Mouse (Mus musculus): Measurements from ENCODE around the gene Shank2.

Gene Shank2

DNA sequence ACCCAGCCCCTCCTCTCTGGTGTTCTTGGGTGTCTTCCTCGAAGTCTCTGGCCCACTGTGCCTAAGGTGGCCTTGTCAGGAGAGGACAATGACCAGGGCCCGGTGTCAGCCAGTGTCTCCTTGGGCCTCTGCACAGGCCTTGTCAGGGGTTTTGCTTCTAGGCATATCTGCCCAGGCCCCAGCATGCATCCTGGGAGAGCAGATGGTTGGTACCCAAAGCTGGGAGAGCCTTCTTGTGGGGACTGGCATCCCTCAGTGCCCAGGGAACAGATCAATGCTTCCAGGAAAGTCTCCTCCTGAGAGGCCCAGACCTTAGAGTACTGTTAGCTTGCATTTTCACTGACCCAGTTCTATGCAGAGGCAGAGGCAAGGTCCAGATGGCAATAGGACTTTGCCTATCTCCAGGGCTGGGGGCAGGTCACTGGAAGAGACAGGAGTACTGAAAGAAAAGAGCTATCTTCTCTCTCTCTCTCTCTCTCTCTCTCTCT is 327.7 kb downstream of the Shank2 start:
- DNase-seq (ENCODE audit: low read depth, low spot score) = no peak

DNA sequence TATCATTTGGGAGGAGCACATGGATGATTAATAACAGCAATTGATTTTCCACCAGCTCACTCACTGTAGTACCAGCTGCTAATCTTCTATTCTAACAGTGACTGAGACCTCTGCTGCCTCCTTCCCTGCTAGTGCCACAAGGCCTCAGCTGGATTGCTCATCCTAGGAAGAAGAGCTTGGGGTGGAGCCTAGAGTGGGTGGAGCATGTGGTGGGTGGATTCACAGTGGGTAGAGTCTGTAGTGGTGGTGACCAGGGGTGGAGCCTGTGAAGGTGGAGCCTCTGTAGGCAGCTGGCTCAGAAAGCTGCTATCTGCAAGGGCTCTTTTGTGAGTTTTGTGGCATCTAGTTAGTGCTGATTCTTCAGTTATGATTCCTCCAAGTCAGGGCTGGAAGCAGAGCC is 334.9 kb downstream of the Shank2 start:
- no peak for DNase-seq (ENCODE audit: low read depth, low spot score)

DNA sequence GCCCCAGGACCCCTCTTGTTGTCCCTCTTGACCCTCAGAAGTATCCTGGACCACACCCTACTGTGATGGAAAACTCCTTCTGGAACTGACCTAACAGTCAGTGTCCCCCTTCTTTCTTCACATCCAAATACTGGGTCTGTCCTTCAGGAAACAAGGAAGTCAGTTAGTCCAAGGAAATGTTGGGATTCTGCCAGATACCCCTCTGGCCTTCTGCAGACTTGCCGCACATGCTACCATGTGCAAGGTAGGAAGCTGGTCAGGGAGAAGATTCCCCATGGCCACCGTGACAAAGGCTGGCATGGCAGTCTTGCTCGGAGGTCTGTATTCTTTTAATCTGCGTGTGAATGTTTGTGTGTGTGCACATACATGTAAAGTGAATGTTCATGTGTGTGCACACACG is 337.0 kb downstream of the Shank2 start:
- DNase-seq (ENCODE audit: low read depth, low spot score) = no peak

DNA sequence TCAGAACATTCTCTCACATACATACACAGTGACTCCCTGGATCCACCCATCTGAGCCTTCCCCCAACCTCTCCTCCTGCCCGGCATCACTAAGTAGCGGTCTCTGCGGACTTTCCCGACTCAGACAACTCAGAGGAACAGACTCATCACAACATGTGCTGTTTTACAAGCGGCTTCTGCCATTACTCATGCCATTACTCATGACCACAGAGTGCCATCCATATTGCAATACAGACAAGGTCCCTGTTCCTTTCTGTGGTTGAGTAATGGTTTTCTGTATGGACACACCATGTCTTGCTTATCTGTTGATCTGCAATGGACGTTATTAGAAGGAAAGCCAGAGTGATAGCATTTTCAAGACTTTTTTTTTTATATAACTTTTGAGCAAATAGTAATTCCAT is 338.6 kb downstream of the Shank2 start:
- DNase-seq (ENCODE audit: low read depth, low spot score) = no peak

DNA sequence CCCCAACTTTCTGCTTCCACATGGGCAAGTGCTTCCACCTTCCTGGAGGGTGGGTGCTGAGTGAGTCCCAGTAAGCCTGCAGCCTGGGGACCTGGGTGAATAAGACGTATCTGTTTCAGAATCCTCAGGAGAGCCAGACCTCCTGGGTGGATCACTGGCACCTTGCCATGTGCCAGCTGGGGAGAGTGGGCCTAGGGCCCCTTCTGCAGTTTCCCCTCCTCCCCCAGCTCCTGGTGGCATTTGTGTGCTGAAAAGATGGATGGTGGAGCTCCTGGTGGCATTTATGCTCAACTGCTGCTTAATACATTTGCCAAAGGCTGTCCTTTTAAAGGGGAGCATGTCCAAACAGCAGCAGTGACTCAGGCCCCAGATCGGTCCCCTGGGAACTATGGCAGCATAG is 364.4 kb downstream of the Shank2 start:
- no peak for DNase-seq (ENCODE audit: low read depth, low spot score)

DNA sequence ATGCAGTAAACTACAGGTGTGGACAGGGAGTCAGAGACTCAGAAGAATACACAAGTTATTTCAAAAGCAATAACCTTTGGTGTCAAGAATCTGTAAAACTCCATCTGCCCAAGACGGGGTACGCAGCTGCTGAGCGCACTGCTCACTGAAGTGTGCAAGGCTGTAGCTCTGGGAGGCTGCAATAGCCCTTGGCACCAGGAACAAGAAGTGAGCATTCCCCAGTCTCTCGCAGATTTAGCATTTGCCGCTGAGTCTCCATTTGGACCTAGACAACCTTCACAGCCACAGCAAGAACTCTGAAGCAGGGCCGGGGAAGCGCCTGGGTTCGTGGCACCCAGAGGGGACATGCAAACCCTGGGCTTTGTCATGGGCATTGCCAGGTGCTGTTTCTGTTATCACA is 371.3 kb downstream of the Shank2 start:
- DNase-seq (ENCODE audit: low read depth, low spot score) = no peak

DNA sequence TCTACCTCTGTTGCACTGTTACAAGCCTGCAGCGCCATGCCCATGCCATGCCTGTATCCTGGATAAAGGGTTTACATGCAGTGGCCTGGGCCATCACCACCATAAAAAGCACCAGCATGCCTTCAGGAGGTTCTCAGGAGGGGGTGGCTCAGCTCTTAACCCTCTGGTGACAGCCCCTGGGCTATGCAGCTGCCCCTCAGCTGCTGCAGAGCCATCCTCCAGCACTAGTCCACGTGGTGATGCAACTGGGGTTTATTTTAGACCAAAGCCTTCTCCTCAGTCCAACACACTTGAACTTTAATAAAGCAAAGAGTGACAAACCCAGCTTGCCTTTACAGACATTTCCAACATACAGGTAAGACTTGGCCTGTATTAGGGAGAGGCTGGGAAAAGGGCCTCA is 373.8 kb downstream of the Shank2 start:
- no peak for DNase-seq (ENCODE audit: low read depth, low spot score)

DNA sequence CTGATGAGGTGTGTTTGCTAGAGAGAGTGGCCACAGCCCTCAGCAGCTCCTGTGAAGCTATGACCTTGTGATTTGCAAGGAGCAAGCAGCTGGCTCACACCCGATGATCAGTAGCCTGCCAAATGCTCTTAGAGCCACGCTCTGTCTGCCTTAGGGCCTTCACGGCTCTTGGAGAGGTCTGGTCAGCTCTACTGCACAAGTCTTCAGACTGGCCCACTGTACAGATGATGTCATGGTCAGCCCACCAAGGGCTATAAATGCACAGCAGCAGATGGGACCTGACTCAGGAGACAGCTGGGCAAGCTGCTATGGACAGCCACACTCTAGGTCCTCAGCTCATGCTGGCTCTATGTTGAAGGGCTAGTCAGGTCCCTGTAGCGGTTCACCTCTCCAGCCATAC is 376.5 kb downstream of the Shank2 start:
- no peak for DNase-seq (ENCODE audit: low read depth, low spot score)

DNA sequence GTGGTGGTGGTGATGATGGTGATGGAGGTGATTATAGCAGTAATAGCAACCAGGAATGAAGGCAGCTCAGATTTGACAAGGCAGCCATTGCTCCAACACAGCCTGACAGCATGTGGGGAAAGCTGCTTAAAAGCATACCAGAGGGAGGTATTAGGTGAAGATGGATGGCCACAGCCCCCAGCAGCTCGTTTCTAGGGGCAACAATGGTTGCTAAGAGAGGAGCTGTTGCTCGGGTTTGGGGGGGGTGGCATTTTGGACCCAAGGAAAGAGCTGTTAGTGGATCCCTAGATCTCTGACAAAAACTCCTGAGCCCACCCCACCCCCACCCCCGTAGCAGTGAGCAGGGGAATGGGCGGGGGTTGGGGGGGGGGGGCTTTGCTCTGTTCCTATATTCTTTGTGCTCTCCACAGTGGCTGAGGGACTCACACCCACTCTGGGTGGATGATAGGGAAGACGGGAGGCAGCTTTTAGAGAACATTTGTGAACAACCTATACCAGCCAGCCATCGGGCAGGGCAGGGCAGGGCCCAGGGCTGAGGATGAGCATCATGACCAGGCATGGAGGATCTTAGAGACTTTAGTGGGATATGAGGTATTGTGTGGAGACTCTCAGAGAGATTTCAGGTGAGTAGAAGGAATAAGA is 377.6 kb downstream of the Shank2 start:
- no peak for DNase-seq (ENCODE audit: low read depth, low spot score)

DNA sequence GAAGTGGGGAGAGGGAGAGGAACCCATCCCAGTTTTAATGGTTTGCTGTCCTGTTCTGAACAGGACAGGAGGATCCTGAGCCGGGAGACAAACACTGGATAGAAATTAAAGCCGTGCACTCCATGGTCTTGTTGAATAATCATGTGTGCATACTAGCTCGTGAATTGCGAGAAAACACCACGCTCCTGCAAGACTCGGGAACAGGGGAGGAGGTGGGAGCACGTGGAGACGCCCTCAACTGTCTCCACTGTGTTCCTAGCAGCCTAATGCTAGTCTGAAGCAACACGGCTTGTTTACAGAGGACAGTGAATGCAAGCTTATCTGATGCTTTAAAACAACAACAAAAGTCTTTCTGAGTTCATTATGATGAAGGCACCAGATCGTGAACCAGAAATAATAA is 379.9 kb downstream of the Shank2 start:
- no peak for DNase-seq (ENCODE audit: low read depth, low spot score)

DNA sequence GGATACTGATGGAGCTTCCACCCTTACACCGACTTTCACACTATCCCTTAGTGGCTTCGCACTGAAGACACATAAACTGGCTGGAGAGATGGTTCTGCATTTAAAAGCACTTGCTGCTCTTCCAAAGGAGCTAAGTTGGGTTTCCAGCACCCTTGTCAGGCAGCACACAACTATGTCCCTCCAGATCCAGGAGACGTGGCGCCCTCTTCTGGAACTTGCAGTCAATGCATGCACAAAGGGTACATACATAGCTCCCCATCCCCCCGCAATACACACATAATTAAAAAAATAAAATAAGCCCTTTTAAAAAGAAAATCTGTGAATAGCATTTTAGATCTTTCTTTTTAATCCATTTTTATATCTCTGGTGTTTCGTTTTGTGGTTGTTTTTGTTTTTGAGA is 385.8 kb downstream of the Shank2 start:
- DNase-seq (ENCODE audit: low read depth, low spot score) = no peak

DNA sequence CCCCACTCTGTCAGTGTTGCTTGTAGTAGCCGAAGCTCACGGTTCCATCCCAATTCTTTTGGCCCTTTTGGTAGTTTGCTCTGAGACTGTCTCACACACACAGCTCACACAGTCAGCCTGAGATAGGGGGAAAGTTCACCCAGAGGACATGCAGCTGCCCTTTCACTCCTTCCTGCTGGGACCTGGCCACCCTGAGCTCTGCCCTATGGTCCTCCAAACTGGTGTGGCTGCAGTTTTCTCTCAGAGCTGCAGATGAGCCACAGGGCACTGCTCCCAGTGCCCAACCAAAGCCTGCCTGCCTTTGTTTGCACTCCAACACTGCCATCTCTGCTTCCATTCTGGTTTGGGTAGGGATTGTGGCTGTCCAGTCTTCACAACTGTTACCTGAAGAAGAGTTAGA is 388.0 kb downstream of the Shank2 start:
- no peak for DNase-seq (ENCODE audit: low read depth, low spot score)

DNA sequence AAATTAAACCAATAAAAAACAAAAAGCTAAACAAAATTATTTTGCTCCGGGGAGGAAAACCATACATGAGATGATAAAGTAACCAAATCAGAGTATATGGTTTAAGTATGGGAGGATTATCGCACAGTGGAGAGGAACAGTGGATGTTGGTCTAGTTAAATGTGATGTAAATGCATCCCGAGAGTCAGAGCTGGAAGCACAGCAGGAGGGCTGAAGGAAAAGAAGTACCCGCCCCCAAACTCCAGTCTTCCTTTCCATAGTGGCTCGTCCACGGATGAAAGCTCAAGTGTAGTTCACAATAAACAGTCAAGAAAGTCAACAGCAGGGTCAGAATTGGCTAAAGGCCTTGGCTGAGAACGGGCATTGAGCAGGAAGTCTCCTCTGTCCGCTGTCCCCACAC is 388.9 kb downstream of the Shank2 start:
- DNase-seq (ENCODE audit: low read depth, low spot score) = no peak

DNA sequence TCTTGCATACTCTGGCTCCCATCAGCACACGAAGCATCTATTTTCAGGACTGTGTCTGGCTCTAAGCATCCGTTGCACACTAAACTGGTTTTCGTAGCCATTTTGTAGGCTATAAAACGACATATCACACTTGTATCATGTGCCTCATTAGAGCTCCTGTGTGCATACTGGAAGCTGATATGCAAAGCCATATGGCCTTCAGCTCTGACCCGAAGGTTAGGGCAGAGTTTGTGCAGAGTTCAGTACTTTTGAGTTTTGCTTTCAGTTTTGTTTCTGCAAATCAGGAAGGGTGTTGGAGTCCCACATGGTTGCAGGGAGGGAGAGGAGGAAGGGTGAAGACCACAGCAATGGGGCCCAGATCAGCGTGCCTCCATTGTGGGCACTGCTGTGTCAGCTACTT is 390.0 kb downstream of the Shank2 start:
- DNase-seq (ENCODE audit: low read depth, low spot score) = no peak

DNA sequence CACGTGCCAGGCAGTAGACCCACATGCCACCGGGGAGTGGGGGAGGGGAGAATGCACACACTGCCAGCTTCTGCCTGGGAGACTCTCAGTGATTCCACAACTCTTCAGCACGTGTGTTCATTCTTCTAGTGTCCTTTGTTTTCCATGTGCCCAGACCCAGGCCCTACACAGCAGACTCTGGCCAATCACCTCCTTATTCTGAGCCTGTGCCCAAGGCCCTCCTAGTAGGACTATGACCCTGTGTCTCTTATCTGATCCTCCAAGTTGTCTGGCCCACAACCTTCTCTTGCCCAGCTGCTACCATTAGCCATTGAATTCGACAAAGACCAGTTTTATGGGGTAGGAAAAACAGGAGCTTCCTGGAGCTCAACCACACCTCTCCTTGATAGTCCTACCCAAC is 400.8 kb downstream of the Shank2 start:
- no peak for DNase-seq (ENCODE audit: low read depth, low spot score)

DNA sequence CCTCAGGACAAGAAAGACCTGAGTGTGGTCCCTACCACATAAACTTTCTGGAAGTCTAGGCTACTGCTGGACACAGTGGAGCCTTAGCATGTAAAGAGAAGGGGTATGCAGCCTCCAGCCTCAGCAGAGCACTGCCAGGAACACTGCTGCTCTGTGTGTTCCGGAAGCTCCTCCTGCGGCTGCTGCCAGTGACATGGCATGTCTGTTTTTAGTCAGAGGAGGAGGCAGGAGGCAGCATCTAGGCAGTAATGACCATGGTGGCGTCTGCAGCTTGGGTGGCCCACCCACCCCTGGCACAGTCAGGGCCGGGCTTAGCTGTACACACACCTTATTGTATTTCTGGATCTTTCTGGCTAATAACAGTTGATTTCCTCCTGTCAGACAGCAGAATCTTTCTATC is 405.9 kb downstream of the Shank2 start:
- DNase-seq (ENCODE audit: low read depth, low spot score) = no peak

DNA sequence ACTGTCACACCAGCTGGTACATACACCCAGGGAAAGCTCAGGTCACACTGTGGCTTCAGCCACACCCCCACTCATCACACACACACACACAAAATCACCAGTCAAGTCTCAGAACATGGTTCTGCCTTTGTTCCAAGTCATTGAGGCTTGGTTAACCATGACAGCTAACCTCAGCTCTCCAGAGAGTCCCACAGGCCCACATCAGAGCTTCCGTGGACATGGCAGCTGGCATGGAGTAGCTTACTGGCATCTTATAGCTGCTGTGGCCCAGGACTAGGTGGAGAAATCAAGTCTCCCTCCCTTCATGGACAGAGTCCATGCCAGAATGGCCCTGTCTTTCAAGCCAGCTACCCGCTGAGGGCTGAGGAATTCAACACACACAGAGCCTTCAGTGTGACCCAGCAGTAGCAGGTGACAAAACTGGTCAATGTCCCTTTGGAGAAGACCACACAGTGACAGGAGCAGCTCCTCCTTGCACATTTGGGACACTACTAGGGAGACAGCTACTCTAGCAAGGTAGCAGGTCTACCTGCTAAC is 406.8 kb downstream of the Shank2 start:
- DNase-seq (ENCODE audit: low read depth, low spot score) = no peak

DNA sequence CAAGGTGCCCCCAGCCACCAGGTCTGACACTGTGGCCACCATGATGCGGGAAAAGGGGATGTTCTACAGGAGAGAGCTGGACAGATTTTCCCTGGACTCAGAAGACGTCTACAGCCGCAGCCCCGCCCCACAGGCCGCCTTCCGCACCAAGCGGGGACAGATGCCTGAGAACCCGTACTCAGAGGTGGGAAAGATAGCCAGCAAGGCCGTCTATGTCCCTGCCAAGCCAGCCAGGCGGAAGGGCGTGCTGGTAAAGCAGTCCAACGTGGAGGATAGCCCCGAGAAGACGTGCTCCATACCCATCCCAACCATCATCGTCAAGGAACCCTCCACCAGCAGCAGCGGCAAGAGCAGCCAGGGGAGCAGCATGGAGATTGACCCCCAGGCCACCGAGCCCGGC is 408.0 kb downstream of the Shank2 start:
- no peak for DNase-seq (ENCODE audit: low read depth, low spot score)

DNA sequence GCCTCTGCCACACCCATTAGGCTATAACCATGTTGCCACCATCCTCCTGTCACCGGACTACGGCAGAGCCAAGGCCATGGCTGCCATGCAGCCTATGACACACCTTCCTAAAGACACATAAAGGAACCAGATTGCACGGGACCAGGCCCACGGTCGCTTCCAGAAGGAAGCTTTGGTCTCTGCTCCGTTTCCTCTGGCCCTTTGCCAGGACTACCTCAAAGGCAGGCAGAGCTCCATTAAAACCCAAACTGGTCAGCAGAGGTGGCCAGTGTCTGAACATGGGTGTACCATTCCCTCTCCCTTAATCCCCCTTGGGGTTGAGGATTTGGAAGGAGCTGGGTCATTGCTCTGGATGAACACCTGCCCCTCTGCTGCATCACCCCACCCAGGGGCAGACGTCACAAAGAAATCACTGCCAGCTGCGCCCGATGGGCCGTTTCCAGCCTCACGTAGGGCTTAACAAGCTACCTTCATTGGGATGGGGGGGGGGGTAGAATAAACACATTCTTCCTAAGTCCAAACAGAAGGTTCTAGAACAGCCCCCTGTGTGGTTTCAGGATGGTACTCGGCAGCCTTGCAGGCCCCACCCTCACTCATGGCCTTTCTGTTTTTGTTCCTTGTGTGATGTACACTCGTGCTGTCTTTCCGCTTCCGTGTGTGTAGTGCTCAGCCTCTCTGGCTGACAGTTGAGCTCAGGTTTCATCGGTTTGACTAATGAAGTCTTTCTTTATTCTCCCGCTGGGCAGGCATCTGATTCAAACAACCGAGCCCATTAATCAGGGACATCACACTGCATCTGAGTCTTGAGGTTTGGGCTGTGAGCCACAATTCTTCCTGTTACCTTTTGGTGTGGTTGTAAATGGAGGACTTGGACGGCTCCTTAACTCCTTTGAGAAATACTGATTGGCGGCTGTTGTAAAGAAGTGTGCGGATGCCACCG is 410.5 kb downstream of the Shank2 start:
- DNase-seq (ENCODE audit: low read depth, low spot score) = no peak

DNA sequence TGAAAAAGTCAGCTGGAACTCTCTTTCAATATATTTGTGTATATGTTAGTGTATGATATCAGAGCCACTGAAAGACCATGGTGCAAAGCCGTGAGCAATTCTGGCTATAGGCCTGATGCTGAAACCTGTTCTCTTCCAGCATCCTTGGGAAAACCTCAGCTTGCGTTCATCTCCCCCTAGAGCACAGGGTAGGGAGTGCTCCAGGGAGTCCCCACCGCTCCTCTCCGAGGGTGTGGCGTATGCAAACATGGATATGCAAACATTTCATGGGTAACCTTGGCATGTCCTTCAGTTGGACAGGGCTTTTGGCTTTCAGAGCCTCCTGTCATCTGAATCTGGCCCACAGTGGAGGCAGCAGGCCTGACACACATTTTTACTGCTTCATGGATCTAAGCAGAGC is 412.9 kb downstream of the Shank2 start:
- no peak for DNase-seq (ENCODE audit: low read depth, low spot score)

DNA sequence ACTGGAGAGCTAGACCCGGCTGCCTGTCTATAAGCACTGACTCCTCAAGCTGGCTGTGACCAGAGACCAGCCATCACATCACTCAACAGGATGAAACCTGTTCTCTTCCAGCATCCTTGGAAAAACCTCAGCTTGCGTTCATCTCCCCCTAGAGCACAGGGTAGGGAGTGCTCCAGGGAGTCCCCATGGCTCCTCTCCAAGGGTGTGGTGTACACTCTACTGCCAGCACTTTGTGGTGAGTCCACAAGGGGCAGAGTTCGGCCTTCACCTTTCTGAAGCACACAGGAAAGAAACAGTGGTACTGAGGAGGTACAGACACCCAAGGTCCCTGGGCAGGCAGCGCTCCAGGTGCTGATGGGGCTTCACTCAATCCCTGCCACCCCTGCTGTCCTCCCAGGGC is 414.1 kb downstream of the Shank2 start:
- DNase-seq (ENCODE audit: low read depth, low spot score) = no peak

DNA sequence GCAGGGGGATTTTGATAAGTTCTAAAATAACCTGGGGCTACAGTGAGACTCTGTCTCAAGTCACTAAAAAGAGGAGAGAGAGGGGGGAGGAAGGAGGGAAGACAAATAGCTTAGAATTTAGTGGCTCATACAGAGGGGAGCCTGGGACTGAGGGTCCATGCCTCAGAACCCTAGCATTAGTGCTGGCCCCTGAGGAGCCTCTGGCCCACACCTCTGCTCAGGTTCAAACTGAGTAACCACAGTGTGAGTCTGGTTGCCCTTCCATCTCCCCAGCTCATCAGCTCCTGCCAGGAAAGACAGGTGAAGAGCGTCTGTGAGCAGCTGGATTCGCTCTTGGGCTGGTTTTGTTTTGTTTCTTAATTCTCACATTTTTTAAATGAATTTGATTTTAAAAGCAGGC is 415.5 kb downstream of the Shank2 start:
- DNase-seq (ENCODE audit: low read depth, low spot score) = no peak
